Mouse (Mus musculus) heart, adult 2 months (tissue): ENCODE measurements at regions not wholly inside any gene's neighbourhood (a gene's known extent, or its start where the extent isn't known, plus 50 kb on each side); places are given as distances from the start of the nearest gene placed in this dataset.

Experiments used
- DNase-seq, 2 experiments: peaks; one replicate each; pipeline ENCODE4 v3.0.0; 2021
- H3K27ac ChIP-seq: fragments of 200-600 bp; 2 replicates; pipeline ENCODE4 v1.8.1; 2022
- H3K27me3 ChIP-seq: fragments of 200-500 bp; 2 replicates; pipeline ENCODE4 v1.6.1; 2012; ENCODE audit warnings: mild to moderate bottlenecking, low read length, inconsistent platforms, mixed read lengths; ENCODE audit not compliant: control insufficient read depth, insufficient read depth
- H3K36me3 ChIP-seq: fragments of 200-500 bp; 2 replicates; pipeline ENCODE4 v1.6.1; 2012; ENCODE audit warnings: low read length, inconsistent platforms; ENCODE audit not compliant: control insufficient read depth, insufficient read depth
- H3K4me1 ChIP-seq: fragments of 200-500 bp; 2 replicates; pipeline ENCODE4 v1.6.1; 2011; ENCODE audit warnings: low read length; ENCODE audit not compliant: control insufficient read depth, insufficient read depth
- H3K4me3 ChIP-seq: fragments of 200-600 bp; 2 replicates; pipeline ENCODE4 v1.8.1; 2022
- H3K79me2 ChIP-seq: fragments of 200-500 bp; replicated peaks from 2 replicates; pipeline ENCODE4 v1.6.1; 2012; ENCODE audit warnings: mild to moderate bottlenecking, inconsistent platforms, low read length, moderate library complexity, mixed read lengths; ENCODE audit not compliant: control insufficient read depth, insufficient read depth
- H3K9ac ChIP-seq: fragments of 200-500 bp; 2 replicates; pipeline ENCODE4 v1.6.1; 2012; ENCODE audit warnings: low read depth, mild to moderate bottlenecking, control low read depth, inconsistent platforms, low read length, mixed read lengths
- CTCF ChIP-seq: fragments of 200-600 bp; IDR thresholded peaks from 2 replicates; pipeline ENCODE4 v1.8.1; 2022; ENCODE audit warnings: antibody characterized with exemption, mild to moderate bottlenecking, moderate library complexity
- EP300 ChIP-seq: fragments of 200-500 bp; IDR thresholded peaks from 2 replicates; pipeline ENCODE4 v1.6.1; 2011; ENCODE audit warnings: low read depth, low read length, control low read depth; ENCODE audit not compliant: insufficient read depth
- POLR2A ChIP-seq: fragments of 200-500 bp; IDR thresholded peaks from 2 replicates; pipeline ENCODE4 v1.6.1; 2011; ENCODE audit warnings: mild to moderate bottlenecking, low read depth, low read length, control low read depth; ENCODE audit not compliant: insufficient read depth
- WGBS: fragments of 180-500 bp; shearing (Covaris S2); methylation state at CpG from one replicate; pipeline ENCODE4 v1.1.7; 2018; 5-methylcytosine and 5-hydroxymethylcytosine counted together
- intact Hi-C: fragments of 180-260 bp; cut with DNase I; formaldehyde crosslinking; loops from one replicate; pipeline ENCODE4 v1.15.1; 2025

DNA sequence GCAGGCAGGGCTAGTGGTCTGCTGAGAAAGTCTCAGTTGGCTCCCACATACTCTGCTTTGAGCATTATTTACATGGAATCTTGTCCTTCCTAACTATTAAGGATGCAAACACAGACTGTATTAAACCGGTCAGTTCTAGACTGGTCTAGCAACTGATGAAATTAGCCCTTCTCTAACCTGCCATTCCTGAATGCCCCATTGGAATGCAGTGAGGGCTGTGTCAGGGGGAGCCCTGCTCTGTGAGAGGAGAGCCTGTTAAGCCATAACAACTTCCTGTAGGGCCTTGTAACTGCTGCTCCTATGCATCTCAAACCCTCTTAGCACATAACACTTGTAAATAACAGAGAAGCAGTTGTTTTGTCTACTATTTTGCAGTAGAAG, 114.7 kb upstream of the Peli2 start:
- Histone ChIP-seq H3K27me3 (no peaks in the 10 kb centered on the region), H3K9ac (no peak overlapping the region), H3K27ac (no peak overlapping the region), H3K79me2 (no peaks in the 10 kb centered on the region), H3K4me3 (no peak overlapping the region), H3K4me1 (no peaks in the 10 kb centered on the region), H3K36me3 (no peaks in the 10 kb centered on the region)
- 76% methylated on average over 1 of the region's 1 CpGs for WGBS
- intact Hi-C loops, result no loop called here
- TF ChIP-seq CTCF, result no peak
- TF ChIP-seq EP300, result no peak
- TF ChIP-seq POLR2A, result no peak
- DNase-seq, result no peak

GRCm38 (mm10) chr14:48012361-48013215, 108.0 kb upstream of the Peli2 start:
- TF ChIP-seq EP300, result no peak
- TF ChIP-seq POLR2A, result no peak
- no peak for TF ChIP-seq CTCF
- H3K4me3 ChIP-seq, result no peak overlapping the region
- intact Hi-C loops, result no loop called here
- no peaks in the 10 kb centered on the region for H3K4me1 ChIP-seq
- no peak overlapping the region for H3K9ac ChIP-seq
- no peak for DNase-seq
- H3K36me3 ChIP-seq, result no peaks in the 10 kb centered on the region
- no peaks in the 10 kb centered on the region for H3K79me2 ChIP-seq
- no peaks in the 10 kb centered on the region; the same call in 1 of the 2 replicates for H3K27me3 ChIP-seq
- WGBS, result 67% methylated on average over 2 of the region's 2 CpGs
- no peak overlapping the region for H3K27ac ChIP-seq

GRCm38 (mm10) chr14:48013431-48013830, 107.2 kb upstream of the Peli2 start:
- H3K9ac ChIP-seq, result no peak overlapping the region
- TF ChIP-seq EP300 (no peak), CTCF (no peak), POLR2A (no peak)
- no peaks in the 10 kb centered on the region; the same call in 1 of the 2 replicates for H3K27me3 ChIP-seq
- no peaks in the 10 kb centered on the region for H3K36me3 ChIP-seq
- H3K27ac ChIP-seq, result no peak overlapping the region
- 69% methylated on average over 1 of the region's 1 CpGs for WGBS
- no peaks in the 10 kb centered on the region for H3K79me2 ChIP-seq
- intact Hi-C loops, result no loop called here
- H3K4me1 ChIP-seq, result no peaks in the 10 kb centered on the region
- DNase-seq, result no peak
- no peak overlapping the region for H3K4me3 ChIP-seq

- no peak overlapping the region for H3K9ac ChIP-seq
- TF ChIP-seq CTCF, result no peak
- TF ChIP-seq EP300, result no peak
- no peak for TF ChIP-seq POLR2A
- H3K4me3 ChIP-seq, result no peak overlapping the region
- 68% methylated on average over 2 of the region's 2 CpGs for WGBS
- H3K27ac ChIP-seq, result no peak overlapping the region
- no peaks in the 10 kb centered on the region; the same call in 1 of the 2 replicates for H3K27me3 ChIP-seq
- H3K4me1 ChIP-seq, result no peaks in the 10 kb centered on the region
- H3K79me2 ChIP-seq, result no peaks in the 10 kb centered on the region
- DNase-seq, result no peak
- H3K36me3 ChIP-seq, result no peaks in the 10 kb centered on the region
- intact Hi-C loops, result no loop called here
Observed at GRCm38 (mm10) chr14:48014776-48015175, 105.8 kb upstream of the Peli2 start.

- Histone ChIP-seq H3K27ac (no peak overlapping the region), H3K4me1 (no peaks in the 10 kb centered on the region), H3K9ac (no peak overlapping the region), H3K79me2 (no peaks in the 10 kb centered on the region), H3K27me3 (no peaks in the 10 kb centered on the region; the same call in 1 of the 2 replicates), H3K36me3 (no peaks in the 10 kb centered on the region), H3K4me3 (no peak overlapping the region)
- intact Hi-C loops, result no loop called here
- 82% methylated on average over 6 of the region's 6 CpGs for WGBS
- DNase-seq, result no peak
- no peak for TF ChIP-seq EP300
- no peak for TF ChIP-seq POLR2A
- TF ChIP-seq CTCF, result no peak
Observed at GRCm38 (mm10) chr14:48017971-48018370, 102.7 kb upstream of the Peli2 start.

DNA sequence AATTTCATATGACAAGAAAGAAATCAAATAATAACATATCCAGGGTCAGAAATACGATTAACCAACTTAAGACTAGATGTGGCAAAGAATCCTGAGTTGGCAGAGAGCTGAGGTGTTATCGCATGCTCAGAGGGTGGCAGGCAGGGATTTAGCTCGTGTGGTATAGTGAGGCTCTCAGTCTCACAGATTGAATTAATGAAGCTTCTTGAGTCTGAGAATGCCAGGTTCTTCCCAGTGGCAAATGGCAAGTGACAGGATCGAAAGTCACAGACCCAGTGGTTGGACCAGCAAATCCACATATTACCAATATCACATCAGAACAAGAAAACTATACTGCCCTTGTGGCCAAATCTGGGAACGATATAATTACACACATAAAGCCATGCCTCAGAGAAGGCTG, 101.3 kb upstream of the Peli2 start:
- Histone ChIP-seq H3K27me3 (no peaks in the 10 kb centered on the region; the same call in 1 of the 2 replicates), H3K9ac (no peak overlapping the region), H3K36me3 (no peaks in the 10 kb centered on the region), H3K4me3 (no peak overlapping the region), H3K79me2 (no peaks in the 10 kb centered on the region), H3K27ac (no peak overlapping the region), H3K4me1 (no peaks in the 10 kb centered on the region)
- intact Hi-C loops, result no loop called here
- DNase-seq, result no peak
- TF ChIP-seq EP300 (no peak), POLR2A (no peak), CTCF (no peak)
- WGBS, result 70% methylated on average over 5 of the region's 5 CpGs
